Mouse (Mus musculus): ENCODE results near the gene Gsk3a.

Gene Gsk3a

DNA sequence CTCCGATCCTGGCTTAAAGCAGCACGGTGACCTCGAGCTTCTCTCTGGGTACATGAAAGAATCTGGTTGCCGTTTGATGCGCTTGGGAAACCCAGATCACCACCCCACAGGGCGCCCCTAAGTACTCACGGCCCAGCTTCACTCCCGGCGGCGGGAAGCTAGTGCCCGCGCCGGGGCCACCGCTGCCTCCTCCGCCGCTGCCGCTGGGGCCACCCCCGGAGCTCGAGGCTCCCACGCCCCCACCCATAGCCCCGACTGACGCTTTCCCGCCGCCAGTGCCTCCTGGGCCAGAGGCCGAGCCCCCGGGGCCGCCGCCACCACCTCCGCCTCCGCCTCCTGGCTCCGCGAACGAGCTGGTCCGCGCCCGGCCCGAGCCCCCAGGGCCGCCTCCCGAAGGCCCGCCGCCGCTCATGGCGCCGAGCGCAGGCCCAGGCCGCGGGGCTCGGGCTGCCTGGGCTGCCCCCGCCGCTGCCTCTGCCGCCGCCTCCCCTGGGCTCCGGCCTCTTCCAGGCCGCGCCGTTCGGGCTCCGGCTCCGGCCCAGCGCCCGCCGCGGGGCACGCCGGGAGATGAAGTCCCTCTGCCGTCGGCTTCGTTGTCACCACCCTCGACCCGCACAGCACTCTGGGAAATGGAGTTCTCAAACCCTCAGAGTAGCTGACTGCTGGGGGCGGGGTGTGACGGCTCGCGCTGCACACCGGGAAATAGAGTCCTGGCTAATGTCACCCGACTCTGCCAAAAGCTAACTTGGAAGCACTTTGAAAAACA lies at the start of gene Gsk3a:
TSS of gene Gsk3a (minus strand) at position 603 of the 766 bp plus-strand sequence.
- DNase-seq (ENCODE audit: low spot score): peak; percentile 97

DNA sequence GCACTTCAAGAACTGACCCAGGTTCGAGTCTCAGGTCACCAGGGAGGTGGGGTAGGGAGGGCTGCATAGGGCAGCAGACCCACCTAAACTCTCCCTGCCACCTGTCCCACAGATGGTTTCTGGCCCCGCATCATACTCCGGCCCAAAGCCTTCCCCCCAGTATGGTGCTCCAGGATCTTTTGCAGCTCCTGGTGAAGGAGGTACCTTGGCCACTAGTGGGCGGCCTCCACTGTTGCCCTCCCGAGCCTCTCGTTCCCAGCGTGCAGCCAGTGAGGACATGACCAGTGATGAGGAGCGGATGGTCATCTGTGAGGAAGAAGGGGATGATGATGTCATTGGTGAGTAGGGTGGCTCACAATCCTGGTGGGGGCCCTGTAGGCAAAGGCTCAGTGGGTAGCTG lies 49.3 kb upstream of the Gsk3a start:
- no peak for DNase-seq (ENCODE audit: low spot score)

DNA sequence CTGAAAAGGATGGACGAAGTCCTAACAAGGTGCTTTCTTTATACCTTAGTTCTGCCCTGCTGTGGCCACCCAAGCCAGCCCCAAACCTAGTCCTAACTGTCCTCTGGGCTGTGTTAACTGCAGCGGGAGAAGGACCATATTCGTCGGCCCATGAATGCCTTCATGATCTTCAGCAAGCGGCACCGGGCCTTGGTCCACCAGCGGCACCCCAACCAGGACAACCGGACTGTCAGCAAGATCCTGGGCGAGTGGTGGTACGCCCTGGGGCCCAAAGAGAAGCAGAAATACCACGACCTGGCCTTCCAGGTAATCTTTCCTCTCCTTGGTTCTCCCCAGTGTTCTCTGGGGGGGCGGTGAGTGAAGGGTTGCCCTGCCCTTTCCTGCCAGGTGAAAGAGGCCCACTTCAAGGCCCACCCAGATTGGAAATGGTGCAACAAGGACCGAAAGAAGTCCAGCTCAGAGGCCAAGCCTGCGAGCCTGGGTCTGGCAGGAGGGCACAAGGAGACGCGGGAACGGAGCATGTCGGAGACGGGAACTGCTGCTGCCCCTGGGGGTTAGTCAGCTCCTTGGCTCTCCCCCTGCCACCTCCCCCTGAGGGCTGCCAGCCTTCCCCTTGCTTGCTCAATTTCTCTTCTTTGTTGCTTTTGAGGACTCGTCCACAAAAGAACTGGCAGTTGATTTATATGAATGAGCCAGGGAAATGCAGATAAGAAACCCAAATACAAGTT lies 48.0 kb upstream of the Gsk3a start:
- no peak for DNase-seq (ENCODE audit: low spot score)

DNA sequence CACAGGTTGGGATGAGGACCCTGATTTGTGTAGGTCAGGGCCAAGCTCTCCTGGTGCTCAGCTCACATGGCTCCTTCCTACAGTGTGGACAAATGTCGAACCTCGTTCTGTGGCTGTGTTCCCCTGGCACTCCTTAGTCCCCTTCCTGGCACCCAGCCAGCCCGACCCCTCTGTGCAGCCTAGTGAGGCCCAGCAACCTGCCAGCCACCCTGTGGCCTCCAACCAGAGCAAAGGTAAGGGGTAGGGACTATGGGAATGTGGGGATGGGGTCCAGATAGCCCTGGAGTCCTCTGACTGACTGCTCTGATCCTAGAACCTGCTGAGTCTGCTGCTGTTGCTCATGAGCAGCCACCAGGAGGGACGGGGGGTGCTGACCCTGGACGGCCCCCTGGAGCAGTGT lies 47.1 kb upstream of the Gsk3a start:
- DNase-seq (ENCODE audit: low spot score): no peak

DNA sequence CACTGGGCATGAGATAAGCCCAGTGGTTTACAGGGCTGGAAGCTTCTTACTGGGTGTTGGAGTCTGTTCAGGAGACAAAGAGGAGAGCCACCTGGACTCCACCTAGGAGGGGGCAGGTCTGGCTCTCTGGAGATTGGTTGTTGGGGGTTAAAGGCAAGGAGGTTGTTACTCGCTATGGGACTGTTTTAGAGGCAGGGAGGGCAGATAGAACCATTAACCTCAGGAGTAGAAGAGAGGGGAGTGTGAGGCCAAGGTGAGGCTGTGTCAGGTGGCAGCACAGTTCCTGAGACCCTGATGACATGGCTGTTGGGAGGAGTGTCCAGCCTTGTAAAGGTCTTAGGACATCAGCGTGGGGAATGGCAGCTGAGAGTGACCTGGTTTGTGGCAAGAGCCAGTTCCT lies 46.5 kb upstream of the Gsk3a start:
- DNase-seq (ENCODE audit: low spot score): no peak

DNA sequence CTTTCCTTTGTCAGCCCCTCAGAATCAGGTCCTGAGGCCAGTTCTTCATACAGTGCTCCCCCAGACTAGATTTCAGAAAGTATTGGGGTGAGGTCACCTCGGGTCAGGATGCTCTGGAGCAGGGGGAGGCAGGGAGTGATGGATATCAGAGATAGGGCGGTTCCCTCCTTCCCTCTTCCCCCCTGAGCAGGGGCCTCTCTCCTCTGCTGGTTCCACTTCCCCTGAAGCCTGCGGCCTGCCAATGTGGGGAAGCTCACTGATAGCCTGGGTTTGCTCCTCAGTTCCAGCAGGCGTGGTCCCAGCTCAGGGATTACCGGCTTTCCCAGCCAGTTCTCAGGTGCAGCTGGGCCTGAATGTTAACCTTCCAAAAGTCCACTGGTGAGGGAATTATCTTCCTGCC lies 46.0 kb upstream of the Gsk3a start:
- no peak for DNase-seq (ENCODE audit: low spot score)

DNA sequence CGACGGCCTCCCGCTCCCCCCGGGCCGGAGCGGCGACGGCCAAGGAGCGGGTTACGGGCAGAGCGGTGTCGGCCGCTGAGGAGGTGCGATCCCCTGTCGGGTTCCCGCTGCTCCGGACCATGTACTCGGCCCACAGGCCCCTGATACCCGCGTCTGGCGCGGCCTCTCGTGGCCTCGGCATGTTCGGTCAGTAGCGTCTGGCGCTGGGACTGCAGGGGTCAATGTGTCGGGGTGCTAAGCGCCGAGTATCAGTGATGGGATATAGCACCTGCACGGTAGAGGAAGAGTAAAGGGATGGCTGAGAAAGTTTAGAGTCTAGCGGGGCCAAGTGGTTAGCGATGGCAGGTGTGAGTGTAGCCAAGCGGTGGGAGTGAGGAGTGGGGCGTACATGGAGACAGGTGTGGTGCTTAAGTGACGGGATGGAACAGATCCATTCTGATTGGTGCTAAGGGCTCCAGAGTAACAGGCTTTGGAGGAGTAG lies 45.1 kb upstream of the Gsk3a start:
- DNase-seq (ENCODE audit: low spot score): no peak

DNA sequence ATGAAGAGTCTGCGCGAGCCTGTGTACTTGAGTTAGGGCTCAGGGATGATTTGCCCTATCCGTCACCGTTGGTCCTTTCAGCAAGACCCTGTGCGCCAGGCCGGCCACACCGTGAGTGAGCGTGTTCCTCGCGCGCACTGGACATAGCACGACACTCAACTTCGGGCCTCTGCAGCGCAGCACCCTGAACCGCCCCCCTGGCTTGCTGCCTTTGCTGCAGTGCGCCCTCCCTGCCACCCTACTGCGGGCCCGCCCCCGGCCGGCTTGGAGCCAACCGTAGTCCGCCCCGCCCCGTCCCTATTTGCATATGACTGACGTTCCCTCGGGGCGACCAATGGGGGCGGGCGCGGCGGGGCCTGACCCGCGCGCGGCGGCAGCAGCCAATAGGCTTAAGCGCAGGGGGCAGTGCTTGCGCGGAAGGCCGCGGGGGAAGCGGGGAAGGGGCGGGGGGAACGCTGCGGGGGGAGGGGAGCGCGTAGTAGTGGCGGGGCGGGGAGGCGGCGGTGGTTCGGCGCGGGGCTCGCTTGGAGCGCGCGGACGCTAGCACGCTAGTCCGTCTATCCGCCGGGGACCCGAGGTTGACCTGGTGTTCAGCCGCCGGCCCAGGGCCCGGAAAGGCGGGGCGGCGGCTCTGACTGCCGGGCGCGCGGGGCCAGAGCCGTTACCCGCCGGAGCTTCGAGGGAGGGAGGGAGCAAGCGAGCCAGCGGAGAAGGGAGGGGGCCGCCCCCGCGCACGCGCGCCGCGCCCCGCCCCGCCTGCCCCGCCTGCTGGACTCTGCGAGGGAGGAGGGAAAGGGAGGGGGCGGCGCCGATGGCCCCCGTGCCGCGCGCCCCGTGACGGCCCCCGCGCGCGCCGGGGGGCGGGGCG lies 44.3 kb upstream of the Gsk3a start:
- DNase-seq (ENCODE audit: low spot score): peak; percentile 85

DNA sequence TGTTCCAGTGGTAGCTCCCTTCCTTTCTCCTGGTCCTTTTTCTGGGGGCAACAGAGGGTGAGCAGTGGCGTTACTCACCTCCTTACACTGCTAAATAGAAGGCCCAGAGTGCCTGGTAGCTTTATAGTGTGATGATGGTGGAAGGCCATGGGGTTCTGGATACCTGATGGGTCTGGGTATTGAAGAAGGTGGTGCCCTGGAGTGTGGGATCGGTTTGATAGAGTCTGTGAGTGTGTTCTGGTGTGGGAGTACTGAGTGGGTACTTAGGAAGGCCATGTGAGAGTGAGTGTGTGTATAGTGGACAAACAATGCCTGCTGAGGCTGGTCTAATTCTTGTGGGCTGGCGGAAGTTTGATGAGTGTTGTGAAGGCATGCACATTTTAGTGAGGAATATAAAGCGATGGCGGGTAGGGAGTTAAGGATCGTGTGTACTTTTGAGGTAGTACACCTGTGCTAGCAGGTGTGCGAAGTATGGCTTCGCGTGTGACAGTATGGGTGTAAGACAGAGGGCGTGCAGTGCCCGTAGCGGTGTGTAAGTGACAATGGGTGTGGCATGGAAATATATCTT lies 43.6 kb upstream of the Gsk3a start:
- DNase-seq (ENCODE audit: low spot score): no peak

DNA sequence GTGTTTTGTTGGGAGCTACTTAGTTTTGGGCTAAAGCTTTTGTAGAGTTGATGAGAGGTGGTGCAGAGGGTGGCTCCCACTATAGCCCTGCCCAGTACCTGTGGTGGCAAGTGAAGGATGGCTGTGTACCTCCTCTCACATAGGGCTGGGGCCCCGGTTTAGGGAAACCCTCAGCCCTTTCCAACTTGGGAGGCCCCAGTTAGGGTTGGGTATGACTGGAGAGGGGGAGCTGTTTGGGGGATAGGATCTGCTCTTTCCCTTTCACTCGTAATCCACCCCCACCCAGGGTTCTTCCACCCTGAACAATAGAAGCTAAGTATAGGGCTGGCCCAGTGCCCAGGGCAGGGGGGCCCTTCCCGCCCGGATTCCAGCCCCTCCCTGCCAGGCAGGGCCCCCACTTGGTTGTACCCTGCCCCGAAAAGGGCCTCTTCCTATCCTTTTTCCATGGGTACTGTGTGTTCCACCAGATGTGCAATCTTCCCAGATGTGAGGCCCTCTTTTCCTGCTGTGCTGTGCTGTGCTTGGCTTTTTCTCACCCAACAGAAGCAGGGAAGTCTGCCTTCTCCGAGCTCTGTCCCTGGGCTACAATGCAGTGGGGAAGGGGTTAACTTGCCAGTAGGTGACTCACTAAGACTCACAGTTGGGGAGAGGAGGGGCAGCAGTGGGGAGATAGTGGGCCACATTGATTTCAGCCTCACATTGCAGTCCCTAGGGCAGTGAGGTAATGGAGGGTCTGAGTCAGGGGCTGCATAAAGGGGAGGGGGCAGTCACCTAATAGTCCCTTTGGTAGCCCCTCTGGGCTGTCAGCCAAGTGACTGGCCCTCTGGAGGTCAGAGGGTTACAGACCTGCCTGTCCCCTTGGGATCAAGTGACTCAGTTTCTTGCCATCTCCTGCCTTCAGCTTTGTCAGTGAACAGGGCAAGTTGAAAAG lies 42.5 kb upstream of the Gsk3a start:
- DNase-seq (ENCODE audit: low spot score): no peak

DNA sequence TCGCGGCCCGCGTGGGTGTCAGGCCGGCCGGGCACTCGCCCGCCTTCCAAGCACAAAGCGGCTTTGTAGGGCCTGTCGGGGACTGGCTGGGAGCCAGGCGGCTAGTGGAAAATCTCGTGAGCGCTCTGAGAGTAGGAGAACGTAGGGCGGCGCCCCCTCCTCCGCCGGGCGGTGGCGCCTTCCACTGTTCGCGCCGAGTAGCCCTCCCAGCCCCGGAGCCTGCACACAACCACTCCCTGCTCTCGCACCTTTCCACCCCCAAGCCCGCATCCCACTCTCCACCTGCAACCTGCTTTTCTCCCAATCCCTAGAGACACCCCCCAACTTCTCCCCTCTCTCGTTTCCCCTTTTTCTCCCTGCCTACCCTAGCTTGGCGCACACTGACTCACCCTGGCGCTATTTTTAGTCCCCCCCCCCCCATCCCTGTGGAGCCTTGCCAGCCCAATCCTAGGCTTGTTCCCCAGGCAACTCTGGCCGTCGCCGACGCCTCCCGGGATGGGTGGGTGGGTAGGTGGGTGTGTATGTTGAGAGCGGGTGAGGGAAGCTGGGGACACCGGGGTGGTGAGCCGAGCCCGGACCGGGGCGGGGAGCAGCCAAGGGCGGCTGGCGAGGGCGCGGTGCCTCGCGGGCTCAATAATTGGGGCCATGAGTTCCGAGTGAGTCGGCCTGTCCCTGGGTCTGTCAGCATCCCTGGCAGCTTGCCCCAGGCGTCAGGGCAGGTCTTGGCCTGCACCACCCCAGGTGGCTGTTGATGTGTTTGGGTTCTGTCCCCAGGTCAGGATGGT lies 41.6 kb upstream of the Gsk3a start:
- DNase-seq (ENCODE audit: low spot score): peak; percentile 84

DNA sequence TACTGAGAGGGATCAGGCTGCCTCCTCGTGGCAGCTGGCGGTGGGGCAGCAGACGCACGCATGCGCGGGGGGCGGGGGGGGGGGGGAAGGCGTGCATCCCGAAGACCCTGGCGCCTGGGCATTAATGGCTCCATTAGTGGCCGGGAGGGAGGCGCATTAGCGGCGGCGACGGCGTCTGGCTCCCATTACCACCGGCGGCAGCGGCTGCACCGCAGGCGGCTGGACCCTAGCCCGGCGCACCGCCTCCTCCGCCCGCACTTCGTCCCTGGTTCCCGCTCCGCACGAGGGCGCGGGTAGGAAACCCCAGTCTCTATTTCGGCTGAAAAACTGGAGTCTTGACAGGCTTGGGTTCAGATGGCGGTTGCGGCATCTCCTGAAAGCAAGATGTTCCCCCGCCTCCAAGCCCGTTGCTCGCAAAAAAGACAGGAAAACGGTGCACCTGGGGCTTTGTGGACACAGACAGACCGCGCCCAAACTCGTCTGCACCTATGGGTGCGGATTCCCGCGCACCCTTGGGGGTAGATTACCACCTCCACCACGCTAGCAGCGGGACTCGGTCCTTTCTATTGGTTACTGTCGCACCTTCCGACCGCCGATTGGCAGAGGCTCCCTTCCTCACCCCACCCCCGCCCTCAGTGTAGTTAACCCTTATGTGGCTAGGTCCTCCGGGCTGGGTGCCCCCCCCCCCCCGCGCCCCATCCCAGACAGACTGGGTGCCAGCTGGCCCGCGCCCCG lies 40.9 kb upstream of the Gsk3a start:
- DNase-seq (ENCODE audit: low spot score): peak; percentile 55

DNA sequence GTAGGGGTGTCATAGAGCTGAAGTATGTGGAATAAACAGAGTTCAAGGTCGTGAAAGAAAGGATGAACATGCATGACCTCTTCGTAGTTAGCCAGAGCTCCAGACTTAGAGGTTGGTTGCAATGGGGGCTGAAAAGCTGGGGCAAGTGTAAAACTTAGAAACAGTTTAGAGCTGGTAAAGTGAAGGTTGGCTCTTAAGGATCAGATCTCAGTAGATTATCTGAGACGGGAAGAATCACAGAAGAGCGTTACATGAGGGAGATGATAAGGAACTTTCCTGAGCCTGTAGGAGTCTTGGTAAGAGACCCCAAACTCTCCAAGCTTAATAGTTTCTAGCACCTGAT lies 40.3 kb upstream of the Gsk3a start:
- DNase-seq (ENCODE audit: low spot score): no peak

DNA sequence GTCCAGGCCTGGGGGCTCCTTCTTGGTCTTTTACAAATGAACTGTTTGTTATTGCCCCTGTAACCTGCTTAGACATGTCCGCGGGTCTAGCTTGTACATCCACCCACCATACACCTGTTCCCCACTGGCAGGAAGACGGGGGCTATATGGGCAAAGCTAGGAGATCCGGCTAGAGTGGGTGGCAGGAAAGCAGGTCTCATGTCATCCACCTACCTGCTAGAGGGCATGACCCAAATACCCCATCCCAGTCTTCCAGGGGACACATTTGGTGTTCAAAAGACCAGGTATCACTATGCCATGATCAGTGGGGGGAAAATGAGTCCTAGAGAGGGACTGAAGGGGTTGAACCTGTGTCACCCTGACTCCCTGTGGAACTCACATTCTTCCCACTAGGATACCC lies 39.8 kb upstream of the Gsk3a start:
- DNase-seq (ENCODE audit: low spot score): no peak

DNA sequence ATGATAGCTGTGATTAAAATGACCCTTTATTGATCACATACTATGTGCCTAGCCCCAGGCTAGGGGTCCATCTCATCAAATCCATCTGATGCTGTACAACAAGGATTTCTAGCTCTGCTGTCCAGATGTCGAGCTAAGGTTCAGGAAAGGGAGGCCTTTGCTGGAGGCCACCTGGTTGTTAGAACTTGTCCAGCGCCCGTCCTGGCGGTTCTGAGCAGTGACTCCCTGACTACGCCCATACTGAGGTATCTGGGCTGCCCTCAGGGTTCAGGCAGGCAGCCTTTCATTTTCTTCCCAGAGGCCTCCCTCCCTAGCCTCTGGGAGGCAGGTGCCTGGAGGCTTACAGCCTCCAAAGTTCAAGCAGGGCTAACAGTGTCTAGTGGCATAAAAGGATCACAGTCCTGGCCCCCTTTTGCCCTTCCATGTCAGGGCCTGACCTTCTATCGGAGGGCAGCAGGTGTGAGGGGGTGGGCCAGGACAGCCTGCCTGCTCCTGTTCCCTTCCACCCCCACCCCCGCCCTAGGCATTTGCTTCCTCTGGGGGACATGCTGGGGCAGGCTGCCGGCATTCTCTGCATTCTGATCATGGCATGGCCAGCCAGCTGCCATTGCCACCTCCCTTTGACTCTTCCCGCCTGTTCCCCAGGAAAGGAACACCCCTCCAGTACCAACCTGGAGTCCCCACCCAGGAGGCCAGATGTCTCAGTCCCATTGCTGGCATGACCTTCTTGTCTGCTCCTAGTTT lies 38.1 kb upstream of the Gsk3a start:
- no peak for DNase-seq (ENCODE audit: low spot score)

DNA sequence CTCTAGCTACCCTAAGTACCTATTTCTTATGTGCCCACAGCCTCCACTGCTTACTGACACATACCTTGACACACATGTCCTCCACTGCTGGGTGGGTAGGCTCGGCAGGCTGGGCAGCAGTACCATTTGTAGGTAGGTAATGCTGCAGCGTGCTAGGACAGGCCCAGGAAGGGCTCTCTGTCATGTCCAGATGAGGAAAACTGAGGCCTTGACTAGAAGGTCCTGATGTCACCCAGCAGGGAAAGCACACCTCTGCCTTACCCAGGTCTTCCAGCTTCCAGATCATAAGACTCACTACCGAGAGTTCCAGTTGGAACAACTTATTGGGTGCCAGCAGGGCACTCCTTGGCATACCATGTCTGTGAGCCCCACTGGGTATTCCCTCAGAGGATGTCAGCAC lies 37.3 kb upstream of the Gsk3a start:
- DNase-seq (ENCODE audit: low spot score): no peak

DNA sequence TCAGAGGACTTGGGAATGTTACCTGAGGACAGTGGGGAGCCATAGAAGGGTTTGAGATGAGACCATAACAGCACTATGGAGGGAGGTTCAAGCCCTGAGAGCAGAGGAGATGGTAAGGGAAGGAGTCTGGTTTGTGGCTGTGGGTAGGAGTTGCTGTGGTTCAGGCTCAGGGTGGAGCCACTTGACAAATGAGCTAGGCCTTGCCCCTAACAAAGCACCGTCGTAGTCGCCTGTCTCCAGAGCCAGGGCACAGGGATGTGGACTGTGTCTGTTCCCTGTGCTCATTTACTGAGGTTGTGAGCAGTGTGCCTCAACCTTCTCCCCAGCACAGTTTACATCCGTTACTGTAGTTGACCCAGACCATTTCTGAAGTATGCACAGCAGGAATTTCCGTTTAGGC lies 36.9 kb upstream of the Gsk3a start:
- no peak for DNase-seq (ENCODE audit: low spot score)

DNA sequence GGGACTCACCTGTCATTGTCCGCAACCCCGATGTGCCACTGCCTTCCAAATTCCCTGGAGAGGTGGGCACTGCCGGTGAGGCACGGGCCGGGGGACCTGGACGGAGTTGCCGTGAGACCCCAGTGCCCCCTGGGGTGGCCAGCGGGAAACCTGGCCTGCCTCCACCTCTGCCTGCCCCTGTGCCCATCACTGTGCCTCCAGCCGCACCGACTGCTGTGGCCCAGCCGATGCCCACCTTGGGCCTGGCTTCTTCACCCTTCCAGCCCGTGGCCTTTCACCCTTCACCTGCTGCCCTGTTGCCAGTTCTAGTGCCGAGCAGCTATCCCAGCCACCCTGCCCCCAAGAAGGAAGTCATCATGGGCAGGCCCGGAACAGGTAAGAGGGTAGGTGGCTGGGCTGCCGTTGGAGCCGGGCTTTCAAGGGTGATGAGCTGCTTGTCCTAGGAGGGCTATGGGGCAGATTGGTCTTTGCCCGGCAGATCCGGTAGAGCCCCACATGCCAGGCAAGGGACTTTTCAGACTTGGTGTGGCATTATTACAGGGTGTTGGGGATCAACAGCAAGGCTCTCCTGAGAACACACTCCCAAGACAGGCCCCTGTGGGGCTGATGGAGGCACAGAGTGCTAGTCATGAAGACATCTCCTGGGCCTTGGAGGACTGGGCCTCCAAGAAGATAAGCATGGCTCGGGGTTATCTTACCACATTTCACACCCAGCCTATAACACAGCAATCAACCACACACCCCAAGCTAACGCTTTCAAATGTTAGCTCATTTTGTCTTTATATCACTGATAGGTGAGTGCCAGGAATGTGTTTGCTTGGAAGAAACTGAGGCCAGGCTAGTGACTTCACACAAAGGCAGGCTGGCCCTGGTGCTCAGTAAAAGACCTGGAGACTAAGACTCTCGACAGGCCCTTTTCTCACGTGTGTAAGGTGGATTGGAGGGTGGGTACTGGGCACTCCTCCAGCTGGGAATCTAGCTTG lies 35.9 kb upstream of the Gsk3a start:
- no peak for DNase-seq (ENCODE audit: low spot score)
